Mouse (Mus musculus) liver, embryonic 14.5 days (tissue): ENCODE results near the gene Drg1. TPM values are rescaled to one million over a fixed set of nuclear protein-coding genes. Genes with fewer than 3 reads are reported as not detected.

Source experiments
- ATAC-seq: fragments of 200-750 bp; cut with Nextera tagmentation; 2 replicates; pipeline ENCODE4 v1.8.0; 2017; ENCODE audit warnings: moderate number of reproducible peaks, mild to moderate bottlenecking, moderate library complexity; ENCODE audit not compliant: insufficient read depth
- DNase-seq, 3 experiments: peaks; one replicate each; pipeline ENCODE4 v3.0.0-alpha.2; 2012 to 2013; ENCODE audit warnings: low read depth in 3 of 3, low spot score in 3 of 3
- H3K27ac ChIP-seq: fragments of 300-500 bp; sonication (generic); 2 replicates; pipeline ENCODE4 v1.5.1; 2014; ENCODE audit warnings: moderate library complexity, mild to moderate bottlenecking, control low read depth, inconsistent platforms
- H3K27me3 ChIP-seq: fragments of 300-500 bp; sonication (generic); 2 replicates; pipeline ENCODE4 v1.6.1; 2014; ENCODE audit warnings: mild to moderate bottlenecking, low read length, moderate library complexity; ENCODE audit not compliant: control insufficient read depth, insufficient read depth
- H3K36me3 ChIP-seq: fragments of 300-500 bp; sonication (generic); replicated peaks from 2 replicates; pipeline ENCODE4 v1.6.1; 2014; ENCODE audit warnings: low read depth; ENCODE audit not compliant: control insufficient read depth, insufficient read depth
- H3K4me1 ChIP-seq, 2 experiments: fragments of 200-500 bp in 1 of 2; fragments of 300-500 bp in 1 of 2; sonication (generic) in 1 of 2; replicated peaks; 2 replicates each; pipeline ENCODE4 v1.6.1; 2012 to 2014; ENCODE audit warnings: antibody characterized with exemption in 1 of 2, inconsistent platforms in 1 of 2, low read length in 1 of 2; ENCODE audit not compliant: control insufficient read depth in 2 of 2, insufficient read depth in 2 of 2
- H3K4me2 ChIP-seq: fragments of 300-500 bp; sonication (generic); 2 replicates; pipeline ENCODE4 v1.6.1; 2014; ENCODE audit warnings: low read depth, mild to moderate bottlenecking, control low read depth, moderate library complexity
- H3K4me3 ChIP-seq, 2 experiments: fragments of 200-500 bp in 1 of 2; fragments of 300-500 bp in 1 of 2; sonication (generic) in 1 of 2; 2 replicates each; pipeline ENCODE4 v1.5.1; 2012 to 2014; ENCODE audit warnings: low read depth in 2 of 2, low read length in 2 of 2, mild to moderate bottlenecking in 2 of 2, control low read depth in 1 of 2, inconsistent platforms in 1 of 2, moderate library complexity in 1 of 2; ENCODE audit not compliant: insufficient read depth in 1 of 2
- H3K9ac ChIP-seq: fragments of 300-500 bp; sonication (generic); replicated peaks from 2 replicates; pipeline ENCODE4 v1.6.1; 2014; ENCODE audit warnings: mild to moderate bottlenecking, control low read depth, moderate library complexity
- H3K9me3 ChIP-seq: fragments of 300-500 bp; sonication (generic); 2 replicates; pipeline ENCODE4 v1.6.1; 2016; ENCODE audit warnings: low read length, mixed read lengths; ENCODE audit not compliant: control insufficient read depth
- CTCF ChIP-seq: IDR thresholded peaks from 2 replicates; pipeline ENCODE4 v1.5.1; 2016; ENCODE audit warnings: antibody characterized with exemption, low read depth, control low read depth
- EP300 ChIP-seq: IDR thresholded peaks from 2 replicates; pipeline ENCODE4 v1.6.1; 2016; ENCODE audit warnings: antibody characterized with exemption, low read depth
- WGBS: fragments of 180-500 bp; shearing (Covaris S2); extraction: QIAGEN DNeasy Blood & Tissue Kit; methylation state at CpG from one replicate; pipeline ENCODE4 v1.1.7; 2014; ENCODE audit not compliant: insufficient replicate concordance; 5-methylcytosine and 5-hydroxymethylcytosine counted together
- polyA plus RNA-seq, 2 experiments: library from polyadenylated mRNA; depleted of rRNA in 1 of 2; stranded (reverse) in 1 of 2; unstranded in 1 of 2; fragments of >200 nt; fragmentation: Nextera tagmentation in 1 of 2; extraction: Ambion mirVana in 1 of 2; gene quantifications; 2 replicates each; pipeline versions ENCODE4 v1.2.1 to v1.2.3; 2012 to 2014

Gene Drg1
- polyA plus RNA-seq, 2 experiments = 38.4 to 112 TPM

DNA sequence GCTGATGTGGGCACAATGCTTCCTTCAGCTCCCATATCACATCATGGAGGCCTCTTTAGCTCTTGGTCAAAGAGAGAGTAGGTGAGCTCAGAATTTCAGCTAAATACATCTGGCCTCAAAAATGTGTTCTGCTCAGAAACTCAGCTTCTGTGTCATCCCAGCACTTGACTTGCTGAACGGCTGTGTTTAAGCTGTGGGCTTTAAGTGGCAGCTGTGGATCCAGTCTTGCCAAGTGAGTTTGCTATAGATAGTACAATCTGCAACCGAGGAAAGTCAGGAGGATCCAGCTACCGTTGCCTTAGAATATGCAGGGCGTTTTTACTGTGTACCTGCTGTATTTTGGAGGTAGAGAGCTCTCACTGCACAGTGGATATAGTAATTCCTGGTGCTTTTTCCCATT lies 36.2 kb upstream of the Drg1 start:
- Histone ChIP-seq H3K27ac (no peak overlapping the region), H3K27me3 (no peaks in the 10 kb centered on the region), H3K4me3 (no peak overlapping the region), H3K9me3 (no peaks in the 10 kb centered on the region), H3K4me2 (no peak overlapping the region), H3K9ac (no peak overlapping the region), H3K36me3 (peaks cover 48% of the 10 kb centered on the region), H3K4me1 (no peaks in the 10 kb centered on the region)
- TF ChIP-seq CTCF (no peak), EP300 (no peak)
- DNase-seq = no peak
- WGBS = 74% methylated on average over 4 of the region's 4 CpGs
- ATAC-seq = no peak

DNA sequence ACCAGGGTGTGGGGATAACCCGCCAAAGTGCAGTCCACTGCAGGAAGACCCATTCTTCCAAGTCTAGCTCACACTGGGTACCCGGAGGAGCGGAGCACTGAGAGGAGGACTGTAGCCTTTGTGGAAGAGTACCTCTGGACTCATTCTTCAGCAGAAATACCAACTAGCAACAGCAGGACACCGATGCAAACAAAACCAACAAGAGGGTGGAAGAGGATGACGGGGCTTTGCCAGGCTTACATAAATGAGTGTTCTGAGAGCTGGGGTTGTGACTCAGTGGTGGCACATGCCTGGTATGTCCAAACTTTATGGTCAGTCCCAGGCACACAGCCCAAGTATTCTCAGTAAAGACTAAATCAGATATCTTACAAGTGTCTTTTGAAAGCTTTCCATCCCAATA lies 34.9 kb upstream of the Drg1 start:
- Histone ChIP-seq H3K4me3 (no peak overlapping the region), H3K9me3 (no peaks in the 10 kb centered on the region), H3K27me3 (no peaks in the 10 kb centered on the region), H3K4me2 (no peak overlapping the region), H3K27ac (no peak overlapping the region), H3K36me3 (peaks cover 48% of the 10 kb centered on the region), H3K4me1 (no peaks in the 10 kb centered on the region), H3K9ac (no peak overlapping the region)
- no peak for DNase-seq
- 78% methylated on average over 5 of the region's 5 CpGs for WGBS
- ATAC-seq = no peak
- TF ChIP-seq CTCF (no peak), EP300 (no peak)

DNA sequence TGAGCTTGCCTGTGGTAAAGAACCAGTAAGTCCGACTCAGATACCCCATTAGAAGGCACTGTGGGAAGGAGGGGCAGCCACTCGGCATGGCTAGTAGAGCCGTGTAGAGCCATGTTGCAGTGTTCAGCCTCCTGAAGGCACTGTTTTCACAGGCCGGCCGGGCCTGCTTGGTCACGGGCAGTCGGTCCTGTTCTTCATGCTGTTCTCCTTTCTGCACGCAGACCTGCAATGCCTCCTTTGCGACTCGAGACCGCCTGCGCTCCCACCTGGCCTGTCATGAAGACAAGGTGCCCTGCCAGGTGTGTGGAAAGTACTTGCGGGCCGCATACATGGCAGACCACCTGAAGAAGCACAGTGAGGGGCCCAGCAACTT lies 32.6 kb upstream of the Drg1 start:
- no peak overlapping the region for H3K9ac ChIP-seq
- peaks cover 53% of the 10 kb centered on the region for H3K36me3 ChIP-seq
- H3K4me3 ChIP-seq = no peak overlapping the region
- H3K9me3 ChIP-seq = no peaks in the 10 kb centered on the region
- peaks cover 0 to 3% of the 10 kb centered on the region in 2 experiments; a peak in 1 of 4 replicates for H3K4me1 ChIP-seq
- H3K4me2 ChIP-seq = no peak overlapping the region
- no peak overlapping the region for H3K27ac ChIP-seq
- DNase-seq (no peak), ATAC-seq (no peak)
- no peaks in the 10 kb centered on the region for H3K27me3 ChIP-seq
- 81% methylated on average over 14 of the region's 14 CpGs for WGBS
- no peak for TF ChIP-seq EP300
- no peak for TF ChIP-seq CTCF

DNA sequence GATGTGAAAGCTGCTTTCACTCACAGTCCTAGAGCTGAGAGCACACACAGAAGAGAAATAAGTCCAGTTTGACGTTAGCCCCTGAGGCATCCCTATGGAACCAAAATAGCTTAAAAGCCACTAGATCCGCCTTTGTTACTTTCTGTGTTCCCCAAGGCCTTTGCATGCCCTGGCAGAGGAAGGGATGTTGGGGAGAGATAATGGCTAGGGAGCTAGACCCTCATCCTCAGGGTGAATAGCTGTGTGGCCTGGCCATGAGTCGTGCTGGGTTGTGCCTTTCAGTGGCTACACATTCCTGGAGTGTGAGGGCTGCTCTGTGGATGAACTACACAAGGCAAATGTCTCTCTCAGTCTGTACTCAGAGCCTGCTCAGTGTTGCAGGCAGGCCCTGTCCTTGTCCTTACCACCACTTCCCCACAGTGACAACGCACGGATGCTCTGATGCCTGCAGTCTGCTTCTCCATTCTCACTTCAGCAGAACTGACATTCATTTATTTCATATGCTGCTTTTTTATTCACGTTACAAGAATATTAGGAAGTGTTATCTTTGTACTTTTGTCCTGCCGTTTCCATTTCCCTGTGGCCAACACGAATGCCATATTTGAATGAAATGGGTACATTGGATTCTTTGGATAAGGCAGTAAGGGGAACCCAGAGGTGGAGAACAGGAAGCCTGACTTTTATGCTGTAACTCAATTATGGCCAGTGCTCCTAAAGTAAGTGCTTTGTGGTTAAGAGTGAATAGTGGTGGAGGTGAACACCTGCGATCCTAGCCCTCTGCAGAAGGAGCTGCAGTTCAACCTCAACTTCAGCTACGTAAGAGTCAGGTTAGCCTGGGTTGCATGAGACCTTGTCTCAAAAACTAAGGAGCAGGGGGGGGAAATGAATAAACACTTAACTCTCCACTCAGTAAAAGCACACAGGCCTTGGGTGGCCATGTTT lies 31.9 kb upstream of the Drg1 start:
- H3K27me3 ChIP-seq = no peaks in the 10 kb centered on the region
- H3K4me1 ChIP-seq = peaks cover 0 to 9% of the 10 kb centered on the region in 2 experiments; a peak in 3 of 4 replicates
- no peak overlapping the region for H3K4me2 ChIP-seq
- H3K4me3 ChIP-seq = no peak overlapping the region
- H3K36me3 ChIP-seq = peaks cover 55% of the 10 kb centered on the region
- ATAC-seq = no peak
- H3K9me3 ChIP-seq = no peaks in the 10 kb centered on the region
- H3K27ac ChIP-seq = no peak overlapping the region
- WGBS = 61% methylated on average over 10 of the region's 10 CpGs
- no peak for TF ChIP-seq EP300
- TF ChIP-seq CTCF = no peak
- H3K9ac ChIP-seq = no peak overlapping the region
- no peak for DNase-seq

- no peak for ATAC-seq
- DNase-seq = no peak
- Histone ChIP-seq H3K27ac (no peak overlapping the region), H3K9ac (no peak overlapping the region), H3K4me2 (0 out of 2 replicates have a peak overlapping the region, but pooled peaks have one; percentile 13), H3K4me3 (no peak overlapping the region), H3K36me3 (peaks cover 40% of the 10 kb centered on the region), H3K9me3 (no peaks in the 10 kb centered on the region), H3K4me1 (peaks cover 3 to 24% of the 10 kb centered on the region in 2 experiments), H3K27me3 (no peaks in the 10 kb centered on the region)
- TF ChIP-seq CTCF (no peak), EP300 (no peak)
- 66% methylated on average over 5 of the region's 5 CpGs for WGBS
Observed at GRCm38 (mm10) chr11:3296056-3296455, 29.8 kb upstream of the Drg1 start.
